Mouse (Mus musculus): ENCODE measurements around the gene Adk. TPM values are rescaled to one million over a fixed set of nuclear protein-coding genes. Genes with fewer than 3 reads are reported as not detected.

The Adk gene
- polyA plus RNA-seq (2015; fragmentation: Nextera tagmentation; extraction: Ambion mirVana) = 197 and 203 TPM in 2 replicates

GRCm38 (mm10) chr14:21052112-21052780 lies at the start of gene Adk, which contains the start of gene Ap3m1:
Gene Adk, plus strand, starts transcription at chr14:21052574.
Gene Ap3m1, minus strand, starts transcription at chr14:21052508.
- under 1% methylated on average over 48 of the region's 48 CpGs for WGBS (ENCODE audit: insufficient replicate concordance)
- ATAC-seq (ENCODE audit: insufficient read depth) = peak; percentile 97
- peaks cover 30% of the 10 kb centered on the region for H3K4me1 ChIP-seq (replicated peaks)
- H3K36me3 ChIP-seq (replicated peaks) = no peaks in the 10 kb centered on the region
- peak within 1 kb of the TSS; percentile 86 for H3K9ac ChIP-seq
- H3K4me2 ChIP-seq = peak within 1 kb of the TSS; percentile 99
- no peaks in the 10 kb centered on the region for H3K27me3 ChIP-seq
- H3K27ac ChIP-seq (replicated peaks) = peak within 1 kb of the TSS; percentile 90
- H3K9me3 ChIP-seq (replicated peaks) = no peaks in the 10 kb centered on the region; the same call in 1 of the 2 replicates
- peak within 1 kb of the TSS; percentile 79 for H3K4me3 ChIP-seq (replicated peaks)

GRCm38 (mm10) chr14:21013800-21014334 lies 38.5 kb upstream of the Adk start:
- Histone ChIP-seq H3K36me3 (replicated peaks) (peaks cover 47% of the 10 kb centered on the region), H3K9me3 (replicated peaks) (no peaks in the 10 kb centered on the region), H3K4me1 (replicated peaks) (no peaks in the 10 kb centered on the region), H3K9ac (no peak overlapping the region), H3K27me3 (no peaks in the 10 kb centered on the region), H3K27ac (replicated peaks) (no peak overlapping the region), H3K4me2 (no peak overlapping the region), H3K4me3 (replicated peaks) (no peak overlapping the region)
- WGBS (ENCODE audit: insufficient replicate concordance) = 54% methylated on average over 5 of the region's 5 CpGs
- ATAC-seq (ENCODE audit: insufficient read depth) = no peak

GRCm38 (mm10) chr14:21017871-21018270 lies 34.5 kb upstream of the Adk start:
- ATAC-seq (ENCODE audit: insufficient read depth) = no peak
- Histone ChIP-seq H3K4me1 (replicated peaks) (no peaks in the 10 kb centered on the region), H3K27ac (replicated peaks) (no peak overlapping the region), H3K36me3 (replicated peaks) (peaks cover 71% of the 10 kb centered on the region), H3K4me2 (no peak overlapping the region), H3K9ac (no peak overlapping the region), H3K27me3 (no peaks in the 10 kb centered on the region), H3K9me3 (replicated peaks) (no peaks in the 10 kb centered on the region), H3K4me3 (replicated peaks) (no peak overlapping the region)
- WGBS (ENCODE audit: insufficient replicate concordance) = 81% methylated on average over 5 of the region's 5 CpGs

- no peaks in the 10 kb centered on the region for H3K4me1 ChIP-seq (replicated peaks)
- H3K36me3 ChIP-seq (replicated peaks) = peaks cover 76% of the 10 kb centered on the region
- H3K9ac ChIP-seq = no peak overlapping the region
- no peak overlapping the region for H3K4me3 ChIP-seq (replicated peaks)
- no peaks in the 10 kb centered on the region for H3K27me3 ChIP-seq
- no peaks in the 10 kb centered on the region for H3K9me3 ChIP-seq (replicated peaks)
- WGBS (ENCODE audit: insufficient replicate concordance) = 52% methylated on average over 3 of the region's 3 CpGs
- no peak overlapping the region for H3K27ac ChIP-seq (replicated peaks)
- ATAC-seq (ENCODE audit: insufficient read depth) = no peak
- no peak overlapping the region for H3K4me2 ChIP-seq
Observed at GRCm38 (mm10) chr14:21018977-21019376, 33.4 kb upstream of the Adk start.

GRCm38 (mm10) chr14:21020435-21020834 lies 31.9 kb upstream of the Adk start:
- Histone ChIP-seq H3K27ac (replicated peaks) (no peak overlapping the region), H3K9me3 (replicated peaks) (no peaks in the 10 kb centered on the region), H3K4me2 (no peak overlapping the region), H3K4me3 (replicated peaks) (no peak overlapping the region), H3K27me3 (no peaks in the 10 kb centered on the region), H3K9ac (no peak overlapping the region), H3K36me3 (replicated peaks) (peaks cover 84% of the 10 kb centered on the region), H3K4me1 (replicated peaks) (no peaks in the 10 kb centered on the region)
- WGBS (ENCODE audit: insufficient replicate concordance) = 83% methylated on average over 8 of the region's 8 CpGs
- ATAC-seq (ENCODE audit: insufficient read depth) = no peak

GRCm38 (mm10) chr14:21027542-21027941 lies 24.8 kb upstream of the Adk start:
- 0 out of 2 replicates have a peak, but pooled peaks cover 7% of the 10 kb centered on the region for H3K4me1 ChIP-seq (replicated peaks)
- no peak overlapping the region for H3K4me3 ChIP-seq (replicated peaks)
- H3K4me2 ChIP-seq = no peak overlapping the region
- no peak for ATAC-seq (ENCODE audit: insufficient read depth)
- H3K9me3 ChIP-seq (replicated peaks) = no peaks in the 10 kb centered on the region
- H3K27me3 ChIP-seq = no peaks in the 10 kb centered on the region
- no peak overlapping the region for H3K27ac ChIP-seq (replicated peaks)
- H3K36me3 ChIP-seq (replicated peaks) = peaks cover 88% of the 10 kb centered on the region
- H3K9ac ChIP-seq = no peak overlapping the region

- Histone ChIP-seq H3K4me1 (replicated peaks) (0 out of 2 replicates have a peak, but pooled peaks cover 7% of the 10 kb centered on the region), H3K27me3 (no peaks in the 10 kb centered on the region), H3K9ac (no peak overlapping the region), H3K36me3 (replicated peaks) (peaks cover 85% of the 10 kb centered on the region), H3K27ac (replicated peaks) (no peak overlapping the region), H3K9me3 (replicated peaks) (no peaks in the 10 kb centered on the region), H3K4me3 (replicated peaks) (no peak overlapping the region), H3K4me2 (no peak overlapping the region)
- ATAC-seq (ENCODE audit: insufficient read depth) = no peak
- 74% methylated on average over 11 of the region's 11 CpGs for WGBS (ENCODE audit: insufficient replicate concordance)
Observed at GRCm38 (mm10) chr14:21029025-21029659, 23.2 kb upstream of the Adk start.

- Histone ChIP-seq H3K27me3 (no peaks in the 10 kb centered on the region), H3K9ac (no peak overlapping the region), H3K4me1 (replicated peaks) (0 out of 2 replicates have a peak, but pooled peaks cover 7% of the 10 kb centered on the region), H3K4me3 (replicated peaks) (no peak overlapping the region), H3K36me3 (replicated peaks) (peaks cover 74% of the 10 kb centered on the region), H3K4me2 (no peak overlapping the region), H3K27ac (replicated peaks) (peak overlapping the region; percentile 51), H3K9me3 (replicated peaks) (no peaks in the 10 kb centered on the region)
- ATAC-seq (ENCODE audit: insufficient read depth) = peak; percentile 69
- 71% methylated on average over 6 of the region's 6 CpGs for WGBS (ENCODE audit: insufficient replicate concordance)
Observed at GRCm38 (mm10) chr14:21031783-21032511, 20.4 kb upstream of the Adk start.

GRCm38 (mm10) chr14:21034271-21034670 lies 18.1 kb upstream of the Adk start:
- H3K4me1 ChIP-seq (replicated peaks) = 0 out of 2 replicates have a peak, but pooled peaks cover 7% of the 10 kb centered on the region
- WGBS (ENCODE audit: insufficient replicate concordance) = 86% methylated on average over 4 of the region's 4 CpGs
- no peak overlapping the region for H3K4me2 ChIP-seq
- no peaks in the 10 kb centered on the region for H3K27me3 ChIP-seq
- no peaks in the 10 kb centered on the region for H3K9me3 ChIP-seq (replicated peaks)
- peaks cover 74% of the 10 kb centered on the region for H3K36me3 ChIP-seq (replicated peaks)
- no peak overlapping the region for H3K27ac ChIP-seq (replicated peaks)
- H3K9ac ChIP-seq = no peak overlapping the region
- no peak for ATAC-seq (ENCODE audit: insufficient read depth)
- H3K4me3 ChIP-seq (replicated peaks) = no peak overlapping the region

- WGBS (ENCODE audit: insufficient replicate concordance) = 76% methylated on average over 3 of the region's 3 CpGs
- Histone ChIP-seq H3K27me3 (no peaks in the 10 kb centered on the region), H3K4me3 (replicated peaks) (no peak overlapping the region), H3K27ac (replicated peaks) (no peak overlapping the region), H3K36me3 (replicated peaks) (peaks cover 74% of the 10 kb centered on the region), H3K4me2 (no peak overlapping the region), H3K9me3 (replicated peaks) (no peaks in the 10 kb centered on the region), H3K9ac (no peak overlapping the region), H3K4me1 (replicated peaks) (0 out of 2 replicates have a peak, but pooled peaks cover 11% of the 10 kb centered on the region)
- no peak for ATAC-seq (ENCODE audit: insufficient read depth)
Observed at GRCm38 (mm10) chr14:21034791-21035190, 17.6 kb upstream of the Adk start.

- peak overlapping the region; percentile 48 for H3K27ac ChIP-seq (replicated peaks)
- H3K9ac ChIP-seq = no peak overlapping the region
- peak; percentile 66 for ATAC-seq (ENCODE audit: insufficient read depth)
- no peak overlapping the region for H3K4me3 ChIP-seq (replicated peaks)
- 0 out of 2 replicates have a peak, but pooled peaks cover 4% of the 10 kb centered on the region for H3K4me1 ChIP-seq (replicated peaks)
- 60% methylated on average over 12 of the region's 12 CpGs for WGBS (ENCODE audit: insufficient replicate concordance)
- peaks cover 53% of the 10 kb centered on the region for H3K36me3 ChIP-seq (replicated peaks)
- H3K4me2 ChIP-seq = no peak overlapping the region
- no peaks in the 10 kb centered on the region for H3K27me3 ChIP-seq
- H3K9me3 ChIP-seq (replicated peaks) = no peaks in the 10 kb centered on the region
Observed at GRCm38 (mm10) chr14:21039077-21039476, 13.3 kb upstream of the Adk start.
